In the genomic region with DNA sequence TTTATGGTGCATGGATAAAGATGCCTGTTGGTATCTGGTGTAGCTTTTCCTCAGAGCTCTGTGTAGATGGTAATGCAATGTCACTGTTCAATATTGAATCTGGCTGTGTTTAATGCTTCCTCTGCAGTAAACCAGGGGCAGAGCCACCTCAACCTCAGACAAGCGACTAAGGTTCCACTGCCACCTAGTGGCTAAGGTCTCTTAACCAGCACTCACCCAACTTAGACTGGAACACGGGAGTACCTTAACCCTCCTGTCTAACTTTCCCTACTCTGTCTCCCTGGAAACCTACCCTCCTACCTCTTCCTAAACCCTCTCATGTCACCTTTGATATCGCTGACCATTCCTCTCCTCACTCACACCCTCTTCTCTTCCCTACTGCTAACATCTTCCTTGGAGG, we compare ENCODE assay signal across 8 mouse cellular contexts.
DNase-seq lines count a peak whose midpoint lies in the region; ATAC-seq and TF ChIP-seq lines count a peak whose summit lies in the region.
"Had no signal": no experiment of that assay in that cellular context is flagged by ENCODE, and none has a peak within 500 bp of the region (broad histone marks: within the 10 kb centered on the region; RNA-seq: fewer than 3 reads in every experiment).

No protein-coding gene starts in this region.

- no peaks in the 10 kb centered on the region for H3K36me3 ChIP-seq in G1E (replicated peaks)
- no peaks in the 10 kb centered on the region for H3K36me3 ChIP-seq in embryonic facial prominence, embryonic 14.5 days (ENCODE audit: control insufficient read depth, insufficient read depth, low read length)
- no peaks in the 10 kb centered on the region for H3K36me3 ChIP-seq in hindbrain, embryonic 12.5 days

- H3K4me3 ChIP-seq in G1E (ENCODE audit: low read depth, low read length) = no peak overlapping the region
- H3K4me3 ChIP-seq in embryonic facial prominence, embryonic 14.5 days (ENCODE audit: low read depth, low read length) = no peak overlapping the region
- H3K4me3 ChIP-seq in hindbrain, embryonic 12.5 days = no peak overlapping the region

- H3K9ac ChIP-seq in embryonic facial prominence, embryonic 14.5 days (ENCODE audit: low read depth, low read length) = no peak overlapping the region
- H3K9ac ChIP-seq in hindbrain, embryonic 12.5 days = no peak overlapping the region

- no peaks in the 10 kb centered on the region for H3K9me3 ChIP-seq in G1E (replicated peaks)
- no peaks in the 10 kb centered on the region for H3K9me3 ChIP-seq in embryonic facial prominence, embryonic 14.5 days (ENCODE audit: control insufficient read depth, low read length)
- H3K9me3 ChIP-seq in hindbrain, embryonic 12.5 days (replicated peaks) = no peaks in the 10 kb centered on the region

- TF ChIP-seq CTCF in G1E (IDR thresholded peaks at IDR 0.05; ENCODE audit: low read depth, low read length) = peak; percentile 23; the same call in 1 of the 2 replicates

- no peaks in the 10 kb centered on the region for H3K4me1 ChIP-seq in G1E (ENCODE audit: insufficient read depth, low read depth, low read length)
- H3K4me1 ChIP-seq in embryonic facial prominence, embryonic 14.5 days (ENCODE audit: control insufficient read depth, insufficient read depth, low read length) = no peaks in the 10 kb centered on the region
- no peaks in the 10 kb centered on the region for H3K4me1 ChIP-seq in hindbrain, embryonic 12.5 days

- H3K27ac ChIP-seq in embryonic facial prominence, embryonic 14.5 days (replicated peaks; ENCODE audit: low read depth, low read length) = no peak overlapping the region
- no peak overlapping the region for H3K27ac ChIP-seq in hindbrain, embryonic 12.5 days
- H3K27ac ChIP-seq: macrophage had no signal

- 11% methylated on average over 3 of the region's 3 CpGs for WGBS in embryonic facial prominence, embryonic 14.5 days
- WGBS in hindbrain, embryonic 12.5 days = 18% methylated on average over 3 of the region's 3 CpGs

- peak; percentile 8 for DNase-seq in G1E (ENCODE audit: low spot score)
- DNase-seq in adrenal gland, postnatal 10 days = peak; percentile 76
- peak; percentile 89 for DNase-seq in embryonic facial prominence, embryonic 14.5 days (ENCODE audit: low spot score)
- DNase-seq in layer of hippocampus, postnatal 10 days (ENCODE audit: low spot score in 2 of 2) = peak; percentile 60 to 70
- DNase-seq in right cerebral cortex, postnatal 25 days = peak; percentile 11

- H3K4me2 ChIP-seq in embryonic facial prominence, embryonic 14.5 days (ENCODE audit: low read depth, low read length) = no peak overlapping the region
- H3K4me2 ChIP-seq in hindbrain, embryonic 12.5 days (replicated peaks) = no peak overlapping the region

- no peak for ATAC-seq in G1E (ENCODE audit: extremely low read depth, insufficient number of reproducible peaks, low FRiP score, poor library complexity, severe bottlenecking)
- peak; percentile 83 for ATAC-seq in embryonic facial prominence, embryonic 14.5 days (ENCODE audit: low read depth)
- 0 out of 2 replicates have a peak, but pooled peaks have one; percentile 52 for ATAC-seq in hindbrain, embryonic 12.5 days (ENCODE audit: low FRiP score)
- peak; percentile 91 for ATAC-seq in megakaryocyte-erythroid progenitor cell, adult 5-6 weeks (replicated peaks; ENCODE audit: low FRiP score, low TSS enrichment, poor library complexity, severe bottlenecking)

- H3K27me3 ChIP-seq in G1E (ENCODE audit: insufficient read depth, low read length) = peaks cover 19% of the 10 kb centered on the region
- no peaks in the 10 kb centered on the region for H3K27me3 ChIP-seq in embryonic facial prominence, embryonic 14.5 days (replicated peaks; ENCODE audit: control insufficient read depth, insufficient read depth, low read length)
- H3K27me3 ChIP-seq in hindbrain, embryonic 12.5 days = no peaks in the 10 kb centered on the region

Comparison
In these comparisons a context has a peak if more than half of its experiments do, and no peak if none do; other contexts are left out.
1. DNase-seq: peak in every context shown above with its lines; median percentile 89 in embryonic facial prominence, embryonic 14.5 days; 76 in adrenal gland, postnatal 10 days; 65 in layer of hippocampus, postnatal 10 days; 11 in right cerebral cortex, postnatal 25 days; 8 in G1E.